Mouse (Mus musculus) hindbrain, embryonic 10.5 days (tissue): ENCODE results near the gene Ociad1. TPM values are rescaled to one million over a fixed set of nuclear protein-coding genes. Genes with fewer than 3 reads are reported as not detected.

Experiments used
- DNase-seq: peaks from one replicate; pipeline ENCODE4 v3.0.0-alpha.2; 2017; ENCODE audit warnings: low spot score
- H3K27ac ChIP-seq: fragments of 300-500 bp; sonication (generic); 2 replicates; pipeline ENCODE4 v1.5.1; 2016; ENCODE audit warnings: mild to moderate bottlenecking, moderate library complexity
- H3K27me3 ChIP-seq: fragments of 300-500 bp; sonication (generic); 2 replicates; pipeline ENCODE4 v1.6.1; 2016; ENCODE audit warnings: mild to moderate bottlenecking; ENCODE audit not compliant: poor library complexity, insufficient read depth, severe bottlenecking
- H3K36me3 ChIP-seq: fragments of 300-500 bp; sonication (generic); 2 replicates; pipeline ENCODE4 v1.6.1; 2016; ENCODE audit warnings: mild to moderate bottlenecking, moderate library complexity
- H3K4me1 ChIP-seq: fragments of 300-500 bp; sonication (generic); replicated peaks from 2 replicates; pipeline ENCODE4 v1.6.1; 2016; ENCODE audit warnings: mild to moderate bottlenecking
- H3K4me3 ChIP-seq: fragments of 300-500 bp; sonication (generic); 2 replicates; pipeline ENCODE4 v1.5.1; 2016; ENCODE audit warnings: mild to moderate bottlenecking, moderate library complexity
- H3K9me3 ChIP-seq: fragments of 300-500 bp; sonication (generic); 2 replicates; pipeline ENCODE4 v1.6.1; 2016; ENCODE audit warnings: mild to moderate bottlenecking, moderate library complexity
- WGBS: fragments of 180-500 bp; shearing (Covaris S2); methylation state at CpG from one replicate; pipeline ENCODE4 v1.1.7; 2016; 5-methylcytosine and 5-hydroxymethylcytosine counted together
- polyA plus RNA-seq: library from polyadenylated mRNA; unstranded; fragments of >200 nt; fragmentation: Nextera tagmentation; extraction: Ambion mirVana; gene quantifications from 2 replicates; pipeline ENCODE4 v1.2.1, GENCODE M21; 2016

Gene Ociad1
- polyA plus RNA-seq, result 151 and 227 TPM in 2 replicates

- peak within 1 kb of the TSS; percentile 97 for H3K27ac ChIP-seq
- peak; percentile 99 for DNase-seq
- no peaks in the 10 kb centered on the region for H3K27me3 ChIP-seq
- H3K4me1 ChIP-seq, result peaks cover 13% of the 10 kb centered on the region
- H3K4me3 ChIP-seq, result peak within 1 kb of the TSS; percentile 85
- WGBS, result under 1% methylated on average over 58 of the region's 58 CpGs
- peaks cover 34% of the 10 kb centered on the region for H3K36me3 ChIP-seq
- no peaks in the 10 kb centered on the region for H3K9me3 ChIP-seq
These were observed at the start of gene Ociad1 for GRCm38 (mm10) chr5:73292502-73293457. TSS of gene Ociad1 (plus strand) at chr5:73292784.

DNA sequence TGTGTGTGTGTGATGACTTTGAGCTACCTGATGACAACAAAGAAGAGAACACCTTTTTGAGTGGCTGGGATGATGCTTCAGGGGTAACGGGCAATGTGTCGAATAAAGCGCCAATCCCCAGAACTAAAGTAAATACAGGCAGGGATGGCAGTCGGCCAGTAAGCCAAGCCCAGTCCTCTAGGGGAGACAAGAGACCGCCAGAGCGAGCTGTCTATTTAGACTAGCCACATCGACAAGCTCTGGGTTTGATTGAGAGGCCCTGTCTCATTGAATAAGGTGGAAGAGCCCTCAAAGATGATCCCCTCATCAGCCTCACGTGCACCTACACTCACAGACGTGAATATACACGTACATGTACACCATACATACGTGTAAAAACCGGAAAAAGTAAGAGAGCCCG, 48.2 kb upstream of the Ociad1 start:
- no peaks in the 10 kb centered on the region for H3K9me3 ChIP-seq
- no peak for DNase-seq
- H3K4me1 ChIP-seq, result peaks cover 8% of the 10 kb centered on the region; the same call in 1 of the 2 replicates
- no peaks in the 10 kb centered on the region for H3K36me3 ChIP-seq
- no peak overlapping the region for H3K27ac ChIP-seq
- H3K4me3 ChIP-seq, result no peak overlapping the region
- H3K27me3 ChIP-seq, result no peaks in the 10 kb centered on the region
- WGBS, result 86% methylated on average over 13 of the region's 13 CpGs

- WGBS, result 94% methylated on average over 6 of the region's 6 CpGs
- Histone ChIP-seq H3K27ac (no peak overlapping the region), H3K9me3 (no peaks in the 10 kb centered on the region), H3K4me3 (no peak overlapping the region), H3K36me3 (0 out of 2 replicates have a peak, but pooled peaks cover 5% of the 10 kb centered on the region), H3K4me1 (peaks cover 8% of the 10 kb centered on the region; the same call in 1 of the 2 replicates), H3K27me3 (no peaks in the 10 kb centered on the region)
- no peak for DNase-seq
These were observed 46.2 kb upstream of the Ociad1 start for GRCm38 (mm10) chr5:73246414-73246813.

DNA sequence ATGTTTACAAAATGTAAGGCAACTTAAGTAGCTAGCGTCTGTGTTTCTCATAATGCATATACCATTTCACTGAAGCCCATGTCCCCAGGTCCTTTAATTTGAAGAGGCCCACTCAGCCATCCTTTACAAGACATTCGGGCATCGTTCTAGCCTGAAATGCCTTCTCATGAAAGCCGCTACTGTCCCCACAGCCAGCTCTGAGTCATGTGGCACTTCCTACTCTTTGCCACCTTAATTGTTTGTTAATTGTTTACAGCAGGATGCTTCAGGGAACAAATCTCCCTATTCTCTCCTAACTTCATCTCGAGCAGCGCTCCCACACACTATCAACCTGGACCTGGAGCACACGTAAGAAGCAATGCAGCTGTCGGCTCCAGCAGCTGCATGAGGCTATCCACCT, 44.4 kb upstream of the Ociad1 start:
- H3K27ac ChIP-seq, result no peak overlapping the region
- 0 out of 2 replicates have a peak, but pooled peaks cover 2% of the 10 kb centered on the region for H3K4me1 ChIP-seq
- WGBS, result 85% methylated on average over 8 of the region's 8 CpGs
- H3K9me3 ChIP-seq, result no peaks in the 10 kb centered on the region
- DNase-seq, result no peak
- H3K36me3 ChIP-seq, result 0 out of 2 replicates have a peak, but pooled peaks cover 7% of the 10 kb centered on the region
- no peaks in the 10 kb centered on the region for H3K27me3 ChIP-seq
- no peak overlapping the region for H3K4me3 ChIP-seq

GRCm38 (mm10) chr5:73249341-73249740, 43.2 kb upstream of the Ociad1 start:
- Histone ChIP-seq H3K9me3 (no peaks in the 10 kb centered on the region), H3K36me3 (0 out of 2 replicates have a peak, but pooled peaks cover 7% of the 10 kb centered on the region), H3K4me1 (peaks cover 10% of the 10 kb centered on the region), H3K4me3 (no peak overlapping the region), H3K27me3 (no peaks in the 10 kb centered on the region), H3K27ac (no peak overlapping the region)
- 93% methylated on average over 4 of the region's 4 CpGs for WGBS
- no peak for DNase-seq

- no peaks in the 10 kb centered on the region for H3K9me3 ChIP-seq
- no peaks in the 10 kb centered on the region; the same call in 1 of the 2 replicates for H3K27me3 ChIP-seq
- DNase-seq, result no peak
- H3K27ac ChIP-seq, result no peak overlapping the region
- 0 out of 2 replicates have a peak, but pooled peaks cover 7% of the 10 kb centered on the region for H3K36me3 ChIP-seq
- no peak overlapping the region for H3K4me3 ChIP-seq
- peaks cover 23% of the 10 kb centered on the region for H3K4me1 ChIP-seq
These were observed 39.8 kb upstream of the Ociad1 start for GRCm38 (mm10) chr5:73252739-73253138.

- 58% methylated on average over 5 of the region's 5 CpGs for WGBS
These were observed 37.9 kb upstream of the Ociad1 start for GRCm38 (mm10) chr5:73254660-73255059.

DNA sequence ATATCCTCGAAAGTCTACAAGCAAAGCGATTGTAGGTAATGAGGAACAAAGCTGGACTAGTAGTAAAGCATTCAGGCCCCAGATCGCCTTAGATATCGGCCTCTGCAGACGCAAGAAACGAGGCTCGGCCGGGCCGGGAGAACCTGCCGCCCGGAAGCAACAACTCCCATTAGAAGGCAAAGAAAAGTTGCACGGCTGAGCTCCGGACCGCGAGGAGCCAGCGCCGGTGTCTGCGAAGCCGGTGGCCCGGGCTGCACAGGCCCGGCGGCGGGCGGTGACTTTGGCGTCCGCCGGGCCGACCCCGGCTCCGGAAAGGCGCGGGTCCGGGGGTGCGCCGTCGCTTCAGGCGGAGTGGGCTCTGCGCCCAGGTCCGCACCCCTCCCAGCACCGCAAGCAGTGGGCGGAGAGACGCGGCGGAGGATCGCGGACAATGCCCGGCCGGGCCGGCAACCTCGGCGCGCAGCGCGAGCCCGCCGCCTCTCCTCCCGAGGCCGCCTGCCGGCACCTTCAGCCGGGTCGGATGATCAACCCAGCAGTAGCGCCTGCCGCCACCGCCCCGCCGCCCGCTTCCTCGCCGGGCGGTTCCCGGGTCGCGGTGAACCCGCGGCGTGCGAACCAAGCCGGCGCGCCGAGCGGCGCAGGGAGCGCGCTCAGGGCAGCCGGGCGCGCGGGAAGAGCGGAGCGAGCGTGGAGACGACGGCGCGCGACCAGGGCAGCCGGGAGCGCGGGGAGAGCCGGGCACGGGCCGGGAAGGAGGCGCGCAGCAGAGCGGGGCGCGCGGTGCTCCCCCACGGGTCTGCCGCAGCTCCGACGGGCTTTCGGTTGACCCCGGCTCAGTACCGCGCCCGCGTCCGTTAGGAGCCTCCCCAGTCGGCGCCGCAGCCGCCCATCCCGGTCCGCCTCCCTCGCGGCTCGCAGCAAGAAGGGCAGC, 37.0 kb upstream of the Ociad1 start:
- H3K4me1 ChIP-seq, result peaks cover 23% of the 10 kb centered on the region
- H3K27me3 ChIP-seq, result peaks cover 3% of the 10 kb centered on the region; the same call in 1 of the 2 replicates
- DNase-seq, result peak; percentile 76
- 0 out of 2 replicates have a peak, but pooled peaks cover 3% of the 10 kb centered on the region for H3K36me3 ChIP-seq
- WGBS, result under 1% methylated on average over 129 of the region's 129 CpGs
- H3K4me3 ChIP-seq, result peak overlapping the region; percentile 93
- H3K9me3 ChIP-seq, result no peaks in the 10 kb centered on the region
- H3K27ac ChIP-seq, result peak overlapping the region; percentile 97

More at GRCm38 (mm10) chr5:73254660-73255059, 37.9 kb upstream of the Ociad1 start:
- Histone ChIP-seq H3K4me3 (peak overlapping the region; percentile 93), H3K27ac (peak overlapping the region; percentile 97), H3K9me3 (no peaks in the 10 kb centered on the region), H3K36me3 (0 out of 2 replicates have a peak, but pooled peaks cover 6% of the 10 kb centered on the region), H3K27me3 (peaks cover 3% of the 10 kb centered on the region; the same call in 1 of the 2 replicates), H3K4me1 (peaks cover 23% of the 10 kb centered on the region)
- no peak for DNase-seq

DNA sequence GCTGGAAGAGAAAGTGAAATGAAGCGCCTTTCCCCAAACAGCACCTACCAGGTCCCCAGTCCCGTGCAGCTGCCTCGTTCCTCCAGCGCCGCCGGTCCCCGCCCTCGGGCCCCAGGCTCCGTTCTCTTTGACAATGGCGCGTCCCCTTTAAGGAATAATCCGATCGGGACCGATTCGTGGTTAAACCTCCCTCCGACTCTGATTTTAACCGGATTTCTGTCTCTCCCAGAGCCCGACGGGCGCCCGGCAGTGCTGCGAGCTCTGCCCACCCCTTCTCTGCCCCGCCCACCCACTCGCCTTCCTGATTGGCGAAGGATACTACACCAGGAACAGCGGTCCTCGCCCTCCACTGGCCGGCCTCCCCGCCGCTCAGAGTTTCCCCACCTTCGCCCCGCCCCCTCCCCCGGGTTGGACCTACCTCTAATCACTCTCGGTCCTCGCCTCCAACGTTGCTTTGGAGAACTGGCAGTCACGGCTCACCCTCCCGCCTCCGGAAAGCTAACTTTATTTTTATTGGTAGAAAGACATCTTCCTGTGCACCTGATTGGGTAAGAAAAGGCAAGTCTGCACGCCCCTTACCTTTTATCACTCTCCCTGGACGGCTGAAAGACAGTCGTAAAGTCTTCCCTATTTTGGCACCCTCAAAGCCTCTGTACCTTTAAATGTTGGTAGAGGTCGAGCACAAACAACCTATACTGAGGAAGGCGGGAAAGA, 36.1 kb upstream of the Ociad1 start, which contains the start of gene Fryl:
Gene Fryl, minus strand, starts transcription at position 268 of the 714 bp plus-strand sequence.
- H3K36me3 ChIP-seq, result 0 out of 2 replicates have a peak, but pooled peaks cover under 1% of the 10 kb centered on the region
- no peaks in the 10 kb centered on the region for H3K9me3 ChIP-seq
- under 1% methylated on average over 44 of the region's 44 CpGs for WGBS
- H3K4me1 ChIP-seq, result peaks cover 23% of the 10 kb centered on the region
- peak within 1 kb of the TSS; percentile 97 for H3K27ac ChIP-seq
- H3K4me3 ChIP-seq, result peak within 1 kb of the TSS; percentile 93
- DNase-seq, result peak; percentile 99
- H3K27me3 ChIP-seq, result peaks cover 3% of the 10 kb centered on the region; the same call in 1 of the 2 replicates

DNA sequence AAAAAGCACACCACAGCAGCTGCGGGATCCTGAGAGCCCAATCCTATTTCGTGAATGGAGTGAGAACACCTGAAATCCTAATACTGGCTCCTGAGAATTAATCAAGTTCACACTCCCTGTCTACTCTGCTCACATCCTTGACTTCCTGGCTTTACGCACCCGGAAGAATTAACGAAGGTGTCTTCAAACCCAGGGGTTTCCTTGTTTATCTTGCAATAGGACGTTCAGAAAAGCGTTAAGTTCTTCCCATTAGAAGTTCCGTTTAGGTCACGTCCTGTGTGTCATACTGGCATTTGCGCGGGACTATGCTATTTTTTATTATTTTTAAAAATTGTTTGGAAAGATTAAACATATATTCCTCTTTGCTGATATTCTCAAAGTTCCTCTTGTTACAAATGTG, 35.5 kb upstream of the Ociad1 start:
- no peaks in the 10 kb centered on the region for H3K36me3 ChIP-seq
- no peaks in the 10 kb centered on the region for H3K9me3 ChIP-seq
- peak overlapping the region; percentile 97 for H3K27ac ChIP-seq
- peaks cover 22% of the 10 kb centered on the region for H3K4me1 ChIP-seq
- peak overlapping the region; percentile 93 for H3K4me3 ChIP-seq
- DNase-seq, result no peak
- 4% methylated on average over 11 of the region's 11 CpGs for WGBS
- H3K27me3 ChIP-seq, result peaks cover 3% of the 10 kb centered on the region; the same call in 1 of the 2 replicates

DNA sequence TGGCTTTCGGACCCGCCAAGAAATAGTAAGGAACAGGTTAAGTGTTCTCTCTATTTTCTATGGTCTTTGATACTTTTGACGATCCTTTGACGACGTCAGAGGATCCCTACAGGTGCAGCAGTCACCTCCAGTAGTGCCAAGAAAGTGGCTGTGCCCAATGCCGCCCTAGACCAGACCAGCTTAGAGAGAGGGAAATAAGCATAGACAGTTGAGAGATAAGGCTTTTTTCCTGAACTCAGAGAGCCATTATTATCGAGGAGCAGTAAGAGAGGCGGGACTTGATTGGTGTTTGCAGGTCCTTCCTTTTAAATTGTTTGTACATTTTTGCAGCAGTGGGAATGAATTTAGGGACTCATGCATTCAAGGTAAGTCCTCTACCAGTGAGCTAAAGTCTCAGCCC, 34.9 kb upstream of the Ociad1 start:
- Histone ChIP-seq H3K4me1 (peaks cover 21% of the 10 kb centered on the region), H3K9me3 (no peaks in the 10 kb centered on the region), H3K4me3 (peak overlapping the region; percentile 93), H3K27me3 (peaks cover 3% of the 10 kb centered on the region; the same call in 1 of the 2 replicates), H3K36me3 (no peaks in the 10 kb centered on the region), H3K27ac (no peak overlapping the region)
- 57% methylated on average over 8 of the region's 8 CpGs for WGBS
- DNase-seq, result no peak
